Comparison of ENCODE assay signal across 8 mouse cellular contexts in genomic region chr12:55499031-55499430, GRCm38 (mm10). TPM values are rescaled to one million over a fixed set of nuclear protein-coding genes. Genes with fewer than 3 reads are reported as not detected.
A peak's percentile ranks its signal among the peaks of the same experiment; 100 is the strongest.
DNase-seq lines count a peak whose midpoint lies in the region; ATAC-seq lines count a peak whose summit lies in the region.

No protein-coding gene starts in this region.

- H3K4me2 ChIP-seq in intestine, embryonic 15.5 days (replicated peaks): peak overlapping the region; percentile 40; the same call in 1 of the 2 replicates

- H3K4me3 ChIP-seq in intestine, embryonic 15.5 days (replicated peaks): no peak overlapping the region
- 0 out of 2 replicates have a peak overlapping the region, but pooled peaks have one; percentile 14 for H3K4me3 ChIP-seq in midbrain, embryonic 10.5 days

- intact Hi-C loops in left cerebral cortex, postnatal 36 days (cut with DNase I): loop anchor here (1.0 to 5.0 kb wide), 2 partner anchors 127 to 144 kb away; no protein-coding TSS in a partner anchor

- under 1% methylated on average over 10 of the region's 10 CpGs for WGBS in intestine, embryonic 15.5 days
- 2% methylated on average over 10 of the region's 10 CpGs for WGBS in midbrain, embryonic 10.5 days

- peak; percentile 74 for ATAC-seq in common myeloid progenitor, adult 5-6 weeks (replicated peaks; ENCODE audit: low read depth, poor library complexity, severe bottlenecking)
- ATAC-seq in intestine, embryonic 15.5 days: peak; percentile 78

- no peaks in the 10 kb centered on the region for H3K27me3 ChIP-seq in intestine, embryonic 15.5 days (replicated peaks)
- H3K27me3 ChIP-seq in midbrain, embryonic 10.5 days (ENCODE audit: low read depth, poor library complexity, severe bottlenecking): peaks cover 8% of the 10 kb centered on the region; the same call in 1 of the 2 replicates

- no peak overlapping the region for H3K27ac ChIP-seq in intestine, embryonic 15.5 days
- no peak overlapping the region for H3K27ac ChIP-seq in midbrain, embryonic 10.5 days (replicated peaks)

- no peaks in the 10 kb centered on the region for H3K36me3 ChIP-seq in intestine, embryonic 15.5 days
- no peaks in the 10 kb centered on the region for H3K36me3 ChIP-seq in midbrain, embryonic 10.5 days

- no peaks in the 10 kb centered on the region for H3K9me3 ChIP-seq in intestine, embryonic 15.5 days
- H3K9me3 ChIP-seq in midbrain, embryonic 10.5 days (replicated peaks): no peaks in the 10 kb centered on the region

- DNase-seq in ovary, postnatal 10 days (ENCODE audit: low spot score): peak; percentile 64
- DNase-seq in ovary, adult 18-20 months (ENCODE audit: low spot score): no peak
- peak; percentile 42 to 52 for DNase-seq in gastrocnemius, adult 8-10 months (ENCODE audit: low spot score in 2 of 2)
- peak; percentile 55 to 73 for DNase-seq in left cerebral cortex, postnatal 36 days (ENCODE audit: low spot score in 2 of 2)
- peak; percentile 74 for DNase-seq in midbrain, embryonic 10.5 days (ENCODE audit: low spot score)
- DNase-seq in skeletal muscle tissue, adult 2 months (ENCODE audit: low read depth, low spot score): peak; percentile 62

- H3K4me1 ChIP-seq in intestine, embryonic 15.5 days (replicated peaks): no peaks in the 10 kb centered on the region
- peaks cover 8% of the 10 kb centered on the region for H3K4me1 ChIP-seq in midbrain, embryonic 10.5 days

- no peak overlapping the region for H3K9ac ChIP-seq in intestine, embryonic 15.5 days

RNA-seq across cellular contexts. Expression of gene Nfkbia, which starts 6.6 kb away (rescaled TPM):
- 53.1 and 54.6 TPM in 2 replicates for total RNA-seq in common myeloid progenitor, adult 5-6 weeks (2017)
- total RNA-seq in gastrocnemius, adult 8-10 months (2022): 10 to 100 TPM; 18.1 to 43.5 (median 29.1) TPM
- 72.5 and 74.2 TPM in 2 replicates for polyA plus RNA-seq in intestine, embryonic 15.5 days (2015; fragmentation: Nextera tagmentation; extraction: Ambion mirVana)
- 10 to 100 TPM; 27.5 to 33.9 TPM for total RNA-seq in left cerebral cortex, postnatal 36 days (2021)
- 39.0 and 43.8 TPM in 2 replicates for polyA plus RNA-seq in midbrain, embryonic 10.5 days (2016; fragmentation: Nextera tagmentation; extraction: Ambion mirVana)
